Mouse (Mus musculus): ENCODE measurements around the gene Satb2.

Satb2 gene

GRCm38 (mm10) chr1:56928731-56929130, 49.7 kb downstream of the Satb2 start:
- no peak for DNase-seq (ENCODE audit: low read depth, low spot score)

GRCm38 (mm10) chr1:56920472-56920871, 58.0 kb downstream of the Satb2 start:
- no peak for DNase-seq (ENCODE audit: low read depth, low spot score)

- DNase-seq (ENCODE audit: low read depth, low spot score) = no peak
These were observed 64.2 kb downstream of the Satb2 start for GRCm38 (mm10) chr1:56914279-56914678.

- no peak for DNase-seq (ENCODE audit: low read depth, low spot score)
These were observed 77.7 kb downstream of the Satb2 start for GRCm38 (mm10) chr1:56900706-56901287.

- no peak for DNase-seq (ENCODE audit: low read depth, low spot score)
These were observed 78.3 kb downstream of the Satb2 start for GRCm38 (mm10) chr1:56900187-56900586.

GRCm38 (mm10) chr1:56898606-56899396, 79.6 kb downstream of the Satb2 start:
- no peak for DNase-seq (ENCODE audit: low read depth, low spot score)

GRCm38 (mm10) chr1:56897492-56898180, 80.8 kb downstream of the Satb2 start:
- no peak for DNase-seq (ENCODE audit: low read depth, low spot score)

- DNase-seq (ENCODE audit: low read depth, low spot score) = no peak
These were observed 81.8 kb downstream of the Satb2 start for GRCm38 (mm10) chr1:56896670-56897069.

- DNase-seq (ENCODE audit: low read depth, low spot score) = no peak
These were observed 85.7 kb downstream of the Satb2 start for GRCm38 (mm10) chr1:56892766-56893165.

- no peak for DNase-seq (ENCODE audit: low read depth, low spot score)
These were observed 89.5 kb downstream of the Satb2 start for GRCm38 (mm10) chr1:56888939-56889338.

GRCm38 (mm10) chr1:56887524-56887923, 90.9 kb downstream of the Satb2 start:
- DNase-seq (ENCODE audit: low read depth, low spot score) = no peak

- no peak for DNase-seq (ENCODE audit: low read depth, low spot score)
These were observed 107.0 kb downstream of the Satb2 start for GRCm38 (mm10) chr1:56871485-56871884.

- DNase-seq (ENCODE audit: low read depth, low spot score) = no peak
These were observed 113.2 kb downstream of the Satb2 start for GRCm38 (mm10) chr1:56865246-56865645.

GRCm38 (mm10) chr1:56862799-56863198, 115.7 kb downstream of the Satb2 start:
- no peak for DNase-seq (ENCODE audit: low read depth, low spot score)

- DNase-seq (ENCODE audit: low read depth, low spot score) = no peak
These were observed 121.2 kb downstream of the Satb2 start for GRCm38 (mm10) chr1:56857202-56857601.

GRCm38 (mm10) chr1:56850446-56850845, 128.0 kb downstream of the Satb2 start:
- no peak for DNase-seq (ENCODE audit: low read depth, low spot score)

- no peak for DNase-seq (ENCODE audit: low read depth, low spot score)
These were observed 132.1 kb downstream of the Satb2 start for GRCm38 (mm10) chr1:56846358-56846757.

GRCm38 (mm10) chr1:56845523-56846118, 132.8 kb downstream of the Satb2 start:
- no peak for DNase-seq (ENCODE audit: low read depth, low spot score)

- peak; percentile 43 for DNase-seq (ENCODE audit: low read depth, low spot score)
These were observed 133.7 kb downstream of the Satb2 start for GRCm38 (mm10) chr1:56844551-56845330.

GRCm38 (mm10) chr1:56838901-56839300, 139.5 kb downstream of the Satb2 start:
- no peak for DNase-seq (ENCODE audit: low read depth, low spot score)
